Mouse (Mus musculus): ENCODE results near the gene Dock1. TPM values are rescaled to one million over a fixed set of nuclear protein-coding genes. Genes with fewer than 3 reads are reported as not detected.

Gene Dock1
- polyA plus RNA-seq, 1 experiment, result 1.2 TPM

DNA sequence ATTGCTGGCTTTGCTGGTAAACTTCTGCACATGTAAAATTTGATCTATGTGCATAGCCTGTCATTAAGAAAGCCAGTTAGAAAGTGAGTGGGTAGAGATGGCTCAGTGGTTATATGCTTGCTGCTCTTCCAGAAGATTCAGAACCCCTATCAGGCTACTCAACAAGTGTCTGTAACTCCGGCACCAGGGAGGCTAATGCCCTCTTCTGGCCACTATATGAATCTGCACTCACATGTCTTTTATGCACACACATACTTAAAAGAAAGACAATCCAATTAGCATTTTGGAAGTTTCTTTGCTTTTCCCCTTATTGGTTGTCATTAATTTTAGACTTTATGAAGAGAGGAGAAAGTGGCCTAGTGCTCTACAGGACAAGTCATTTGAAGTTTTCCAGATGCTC is 41.1 kb downstream of the Dock1 start:
- TF ChIP-seq FLI1 (IDR thresholded peaks at IDR 0.05; ENCODE audit: low read length) (no peak), GATA1 (IDR thresholded peaks at IDR 0.05; ENCODE audit: borderline replicate concordance, low read length) (no peak)
- peaks cover 3% of the 10 kb centered on the region; the same call in 1 of the 2 replicates for H3K9me3 ChIP-seq
- no peaks in the 10 kb centered on the region for H3K36me3 ChIP-seq (replicated peaks; ENCODE audit: low read length)
- H3K27me3 ChIP-seq (replicated peaks), result peaks cover 4% of the 10 kb centered on the region
- peaks cover 15% of the 10 kb centered on the region for H3K4me1 ChIP-seq
- no peak overlapping the region for H3K4me3 ChIP-seq (replicated peaks)

GRCm38 (mm10) chr7:134719406-134719805 is 49.0 kb downstream of the Dock1 start:
- no peak for TF ChIP-seq FLI1 (IDR thresholded peaks at IDR 0.05; ENCODE audit: low read length)
- no peak for TF ChIP-seq GATA1 (IDR thresholded peaks at IDR 0.05; ENCODE audit: borderline replicate concordance, low read length)
- Histone ChIP-seq H3K27me3 (replicated peaks) (peaks cover 4% of the 10 kb centered on the region), H3K4me3 (replicated peaks) (no peak overlapping the region), H3K36me3 (replicated peaks; ENCODE audit: low read length) (peaks cover 3% of the 10 kb centered on the region), H3K9me3 (no peaks in the 10 kb centered on the region), H3K4me1 (peaks cover 26% of the 10 kb centered on the region)

DNA sequence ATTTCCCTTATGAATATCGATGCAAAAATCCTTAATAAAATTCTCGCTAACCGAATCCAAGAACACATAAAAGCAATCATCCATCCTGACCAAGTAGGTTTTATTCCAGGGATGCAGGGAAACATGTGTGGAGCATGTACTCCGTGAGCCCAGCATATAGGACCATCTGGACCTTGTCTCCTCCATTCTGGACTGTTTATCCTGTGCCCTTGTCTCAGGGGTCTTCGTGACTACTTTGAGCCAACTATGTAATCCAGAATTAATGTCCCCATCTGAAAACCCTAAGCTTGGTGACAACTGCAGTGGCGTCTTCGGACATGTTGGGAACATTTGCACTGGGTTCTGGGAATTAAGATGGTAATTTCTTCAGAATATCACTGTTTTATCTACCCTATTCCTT is 51.9 kb downstream of the Dock1 start:
- Histone ChIP-seq H3K36me3 (replicated peaks; ENCODE audit: low read length) (peaks cover 22% of the 10 kb centered on the region), H3K4me1 (peaks cover 27% of the 10 kb centered on the region), H3K4me3 (replicated peaks) (no peak overlapping the region), H3K27me3 (replicated peaks) (peaks cover 3% of the 10 kb centered on the region), H3K9me3 (no peaks in the 10 kb centered on the region)
- TF ChIP-seq GATA1 (IDR thresholded peaks at IDR 0.05; ENCODE audit: borderline replicate concordance, low read length) (no peak), FLI1 (IDR thresholded peaks at IDR 0.05; ENCODE audit: low read length) (no peak)

GRCm38 (mm10) chr7:134722955-134723354 is 52.5 kb downstream of the Dock1 start:
- no peaks in the 10 kb centered on the region for H3K9me3 ChIP-seq
- no peak overlapping the region for H3K4me3 ChIP-seq (replicated peaks)
- TF ChIP-seq GATA1 (IDR thresholded peaks at IDR 0.05; ENCODE audit: borderline replicate concordance, low read length) (no peak), FLI1 (IDR thresholded peaks at IDR 0.05; ENCODE audit: low read length) (no peak)
- H3K36me3 ChIP-seq (replicated peaks; ENCODE audit: low read length), result peaks cover 23% of the 10 kb centered on the region
- peaks cover 3% of the 10 kb centered on the region for H3K27me3 ChIP-seq (replicated peaks)
- peaks cover 27% of the 10 kb centered on the region for H3K4me1 ChIP-seq

- Histone ChIP-seq H3K9me3 (no peaks in the 10 kb centered on the region), H3K4me1 (peaks cover 29% of the 10 kb centered on the region)
Observed at GRCm38 (mm10) chr7:134723509-134723908, 53.1 kb downstream of the Dock1 start.

GRCm38 (mm10) chr7:134724841-134725240 is 54.4 kb downstream of the Dock1 start:
- Histone ChIP-seq H3K4me3 (replicated peaks) (no peak overlapping the region), H3K36me3 (replicated peaks; ENCODE audit: low read length) (peaks cover 26% of the 10 kb centered on the region), H3K27me3 (replicated peaks) (no peaks in the 10 kb centered on the region), H3K9me3 (no peaks in the 10 kb centered on the region), H3K4me1 (peaks cover 31% of the 10 kb centered on the region)
- no peak for TF ChIP-seq FLI1 (IDR thresholded peaks at IDR 0.05; ENCODE audit: low read length)
- no peak for TF ChIP-seq GATA1 (IDR thresholded peaks at IDR 0.05; ENCODE audit: borderline replicate concordance, low read length)

More at GRCm38 (mm10) chr7:134723509-134723908, 53.1 kb downstream of the Dock1 start:
- H3K4me3 ChIP-seq (replicated peaks), result no peak overlapping the region
- H3K36me3 ChIP-seq (replicated peaks; ENCODE audit: low read length), result peaks cover 23% of the 10 kb centered on the region
- no peak for TF ChIP-seq GATA1 (IDR thresholded peaks at IDR 0.05; ENCODE audit: borderline replicate concordance, low read length)
- no peak for TF ChIP-seq FLI1 (IDR thresholded peaks at IDR 0.05; ENCODE audit: low read length)
- H3K27me3 ChIP-seq (replicated peaks), result peaks cover 3% of the 10 kb centered on the region

DNA sequence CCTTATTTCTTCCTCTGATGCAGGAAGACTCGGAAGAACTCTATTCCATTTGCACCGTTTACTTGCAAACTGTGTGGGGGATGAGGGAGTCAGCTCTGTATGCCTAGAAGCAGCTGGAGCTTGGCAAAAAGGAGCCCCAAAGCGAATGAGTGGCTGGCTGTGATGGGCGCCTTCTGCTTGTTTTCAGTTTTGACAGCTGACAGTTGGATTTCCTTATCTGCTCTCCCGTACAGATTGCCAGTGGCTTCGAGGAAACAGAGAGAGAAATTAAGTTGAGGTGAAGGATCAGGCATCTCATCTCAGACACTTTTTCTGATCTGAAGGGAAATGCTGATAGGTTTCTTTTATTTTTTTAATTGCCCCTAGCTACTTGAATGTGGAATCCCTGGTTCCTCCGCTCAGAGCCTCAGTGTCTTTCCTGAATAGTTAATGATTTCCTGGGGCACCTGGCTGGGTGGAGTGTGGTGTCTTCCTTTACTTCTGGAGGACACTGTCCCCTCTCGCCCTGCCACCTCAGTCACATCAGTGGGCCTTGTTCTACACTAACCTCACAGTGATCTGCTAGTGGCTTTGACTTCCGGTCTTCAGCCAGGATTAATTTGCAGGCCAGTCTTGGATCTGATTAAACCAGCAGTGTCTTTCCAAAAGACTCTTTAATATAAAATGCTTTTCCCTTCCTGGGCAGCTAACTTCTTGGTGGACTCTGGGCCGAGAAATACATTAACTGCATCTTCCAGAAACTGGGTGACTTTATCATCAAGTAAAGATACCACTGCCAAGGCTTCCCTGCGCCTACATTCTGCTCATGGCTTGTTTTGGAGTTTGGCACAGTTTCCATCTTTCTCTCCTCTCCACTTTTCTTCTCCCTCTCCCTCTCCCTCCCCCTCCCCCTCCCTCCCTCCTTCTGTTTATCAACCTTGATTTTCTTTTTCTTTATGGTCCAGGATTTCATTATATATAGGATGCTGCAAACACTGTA is 55.4 kb downstream of the Dock1 start:
- Histone ChIP-seq H3K27me3 (replicated peaks) (no peaks in the 10 kb centered on the region), H3K4me3 (replicated peaks) (no peak overlapping the region), H3K4me1 (peaks cover 23% of the 10 kb centered on the region), H3K36me3 (replicated peaks; ENCODE audit: low read length) (peaks cover 32% of the 10 kb centered on the region), H3K9me3 (no peaks in the 10 kb centered on the region)
- TF ChIP-seq FLI1 (IDR thresholded peaks at IDR 0.05; ENCODE audit: low read length) (no peak), GATA1 (IDR thresholded peaks at IDR 0.05; ENCODE audit: borderline replicate concordance, low read length) (no peak)

GRCm38 (mm10) chr7:134726530-134727258 is 56.2 kb downstream of the Dock1 start:
- Histone ChIP-seq H3K4me3 (replicated peaks) (no peak overlapping the region), H3K9me3 (no peaks in the 10 kb centered on the region), H3K4me1 (peaks cover 20% of the 10 kb centered on the region), H3K27me3 (replicated peaks) (no peaks in the 10 kb centered on the region), H3K36me3 (replicated peaks; ENCODE audit: low read length) (peaks cover 39% of the 10 kb centered on the region)
- TF ChIP-seq FLI1 (IDR thresholded peaks at IDR 0.05; ENCODE audit: low read length), result no peak
- TF ChIP-seq GATA1 (IDR thresholded peaks at IDR 0.05; ENCODE audit: borderline replicate concordance, low read length), result no peak

DNA sequence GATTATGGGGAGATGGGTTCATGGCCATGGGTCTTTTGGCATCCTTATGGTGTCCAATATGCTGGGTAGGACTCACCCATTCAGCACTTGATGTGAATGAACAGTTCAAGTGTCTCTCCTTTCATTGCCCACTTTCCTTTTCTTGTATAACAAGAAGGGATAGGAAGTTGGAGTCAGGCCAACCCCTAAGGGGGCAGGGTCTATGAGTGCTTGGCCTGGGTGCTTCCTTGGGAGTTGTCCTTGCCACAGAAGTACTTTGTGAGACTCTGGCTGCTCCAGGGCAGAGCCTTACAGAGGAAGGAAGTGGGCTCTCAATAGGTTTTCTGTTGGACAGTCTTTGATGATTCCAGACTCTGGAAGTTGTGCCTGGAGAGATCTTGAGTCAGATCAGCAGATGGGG is 58.9 kb downstream of the Dock1 start:
- H3K36me3 ChIP-seq (replicated peaks; ENCODE audit: low read length), result peaks cover 57% of the 10 kb centered on the region
- H3K9me3 ChIP-seq, result no peaks in the 10 kb centered on the region

More for the DNA sequence above, 58.9 kb downstream of the Dock1 start:
- TF ChIP-seq GATA1 (IDR thresholded peaks at IDR 0.05; ENCODE audit: borderline replicate concordance, low read length), result no peak
- no peak for TF ChIP-seq FLI1 (IDR thresholded peaks at IDR 0.05; ENCODE audit: low read length)
- H3K4me1 ChIP-seq, result peaks cover 20% of the 10 kb centered on the region
- no peaks in the 10 kb centered on the region for H3K27me3 ChIP-seq (replicated peaks)
- no peak overlapping the region for H3K4me3 ChIP-seq (replicated peaks)
